Mouse (Mus musculus) adrenal gland, postnatal 4 days (tissue): ENCODE measurements around the gene St6galnac1. TPM values are rescaled to one million over a fixed set of nuclear protein-coding genes. Genes with fewer than 3 reads are reported as not detected.
"Not testable (repeated sequence)": the region's sequence is repeated elsewhere in the genome, so short reads cannot be mapped to it uniquely, and the experiment has no call there.

Source experiments
- DNase-seq, 2 experiments: peaks; one replicate each; pipeline ENCODE4 v3.0.0; 2021 to 2022; ENCODE audit warnings: low spot score in 2 of 2, mixed read lengths in 2 of 2
- long read RNA-seq, 2 experiments: library from polyadenylated mRNA; stranded (forward); transcript quantifications; one replicate each; pipeline ENCODE4 v2.0.0; 2021
- total RNA-seq, 2 experiments: library from RNA; stranded (reverse); gene quantifications; 2 replicates each; pipeline ENCODE4 v1.2.3; 2021

The St6galnac1 gene
- under 1 TPM; 0.17 to 0.37 TPM for total RNA-seq
- long read RNA-seq, experiment 1, result 0 reads
- long read RNA-seq, experiment 2, partial matches to known transcripts, result 0 of 1 reads
- long read RNA-seq, experiment 2, other reads (novel, unspliced or antisense), result 1 of 1 reads

- no peak for DNase-seq
Observed at GRCm38 (mm10) chr11:116775407-116775806, at the start of gene St6galnac1. St6galnac1 (minus strand) TSS chr11:116775507.

- not testable (repeated sequence) for DNase-seq
Observed at GRCm38 (mm10) chr11:116823885-116824284, 48.6 kb upstream of the St6galnac1 start.

GRCm38 (mm10) chr11:116823255-116823654, 47.9 kb upstream of the St6galnac1 start:
- DNase-seq, result no peak

- no peak for DNase-seq
Observed at GRCm38 (mm10) chr11:116822626-116823025, 47.3 kb upstream of the St6galnac1 start.

GRCm38 (mm10) chr11:116822215-116822614, 46.9 kb upstream of the St6galnac1 start:
- DNase-seq, result no peak

- DNase-seq, result no peak
Observed at GRCm38 (mm10) chr11:116821057-116821940, 46.0 kb upstream of the St6galnac1 start.

GRCm38 (mm10) chr11:116819932-116820593, 44.8 kb upstream of the St6galnac1 start:
- no peak for DNase-seq

GRCm38 (mm10) chr11:116818722-116819121, 43.4 kb upstream of the St6galnac1 start:
- no peak for DNase-seq

- DNase-seq, result no peak
Observed at GRCm38 (mm10) chr11:116817567-116817966, 42.3 kb upstream of the St6galnac1 start.

- DNase-seq, result no peak
Observed at GRCm38 (mm10) chr11:116816769-116817168, 41.5 kb upstream of the St6galnac1 start.

- no peak for DNase-seq
Observed at GRCm38 (mm10) chr11:116814884-116815415, 39.6 kb upstream of the St6galnac1 start.

- no peak for DNase-seq
Observed at GRCm38 (mm10) chr11:116814076-116814883, 39.0 kb upstream of the St6galnac1 start.

- DNase-seq, result no peak
Observed at GRCm38 (mm10) chr11:116813610-116814009, 38.3 kb upstream of the St6galnac1 start.

- DNase-seq, result no peak
Observed at GRCm38 (mm10) chr11:116812793-116813529, 37.7 kb upstream of the St6galnac1 start.

GRCm38 (mm10) chr11:116810983-116811901, 35.9 kb upstream of the St6galnac1 start:
- no peak for DNase-seq

GRCm38 (mm10) chr11:116810528-116810927, 35.2 kb upstream of the St6galnac1 start:
- DNase-seq, result no peak

GRCm38 (mm10) chr11:116809520-116809919, 34.2 kb upstream of the St6galnac1 start:
- no peak for DNase-seq

- DNase-seq, result no peak
Observed at GRCm38 (mm10) chr11:116808811-116809395, 33.6 kb upstream of the St6galnac1 start.
